Mouse (Mus musculus) brain, embryonic 14.5 days (tissue): ENCODE results near the gene Susd2.

Source experiments
- CTCF ChIP-seq: fragments of 200-500 bp; IDR thresholded peaks from 2 replicates; pipeline ENCODE4 v1.5.1; 2012; ENCODE audit warnings: inconsistent platforms, mild to moderate bottlenecking, moderate library complexity, borderline replicate concordance; ENCODE audit not compliant: insufficient read depth, insufficient read length; ENCODE audit errors: extremely low read depth
- POLR2A ChIP-seq: fragments of 200-500 bp; IDR thresholded peaks from 2 replicates; pipeline ENCODE4 v1.6.1; 2012; ENCODE audit warnings: mild to moderate bottlenecking, inconsistent platforms, borderline replicate concordance; ENCODE audit not compliant: poor library complexity, insufficient read depth, insufficient read length, severe bottlenecking; ENCODE audit errors: extremely low read depth

DNA sequence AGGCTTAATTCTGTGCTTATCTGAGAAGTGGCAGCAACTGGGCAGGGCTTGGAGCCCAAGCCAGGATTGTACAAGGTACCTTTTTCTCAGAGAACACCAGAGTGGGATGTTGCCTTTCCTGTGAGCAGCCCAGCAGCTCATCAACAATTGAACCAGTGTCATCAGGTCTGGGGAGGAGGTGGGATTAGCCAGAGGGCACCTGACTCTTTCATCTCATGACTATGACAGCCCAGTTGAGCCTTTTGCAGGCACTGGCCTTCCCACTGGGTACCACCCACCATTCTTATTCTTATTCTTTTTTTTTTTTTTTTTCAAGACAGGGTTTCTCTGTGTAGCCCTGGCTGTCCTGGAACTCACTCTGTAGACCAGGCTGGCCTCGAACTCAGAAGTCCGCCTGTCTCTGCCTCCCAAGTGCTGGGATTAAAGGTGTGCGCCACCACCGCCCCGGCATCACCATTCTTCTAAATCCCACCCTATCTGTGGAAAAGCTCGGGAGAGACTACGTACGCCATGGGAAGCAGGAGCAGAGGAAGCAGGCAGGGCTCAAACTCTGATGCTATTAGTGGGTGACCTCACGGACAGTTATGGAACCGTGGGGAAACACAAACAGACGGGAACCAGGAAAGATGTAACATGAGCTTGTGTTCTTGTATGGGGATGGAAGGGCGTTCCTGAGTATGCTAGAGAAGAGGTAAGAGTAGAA, 7.6 kb downstream of the Susd2 start:
- TF ChIP-seq CTCF, result no peak
- TF ChIP-seq POLR2A, result no peak
